Mouse (Mus musculus) c-Kit-positive CD71-positive TER-119-positive erythroid progenitor cells, embryonic 14.5 days (primary cell): ENCODE data around the gene Cnn3.
A peak's percentile ranks its signal among the peaks of the same experiment; 100 is the strongest.

ENCODE experiments used
- DNase-seq: peaks from one replicate; pipeline ENCODE4 v3.0.0-alpha.2; 2013; ENCODE audit warnings: low spot score

Cnn3 gene

DNA sequence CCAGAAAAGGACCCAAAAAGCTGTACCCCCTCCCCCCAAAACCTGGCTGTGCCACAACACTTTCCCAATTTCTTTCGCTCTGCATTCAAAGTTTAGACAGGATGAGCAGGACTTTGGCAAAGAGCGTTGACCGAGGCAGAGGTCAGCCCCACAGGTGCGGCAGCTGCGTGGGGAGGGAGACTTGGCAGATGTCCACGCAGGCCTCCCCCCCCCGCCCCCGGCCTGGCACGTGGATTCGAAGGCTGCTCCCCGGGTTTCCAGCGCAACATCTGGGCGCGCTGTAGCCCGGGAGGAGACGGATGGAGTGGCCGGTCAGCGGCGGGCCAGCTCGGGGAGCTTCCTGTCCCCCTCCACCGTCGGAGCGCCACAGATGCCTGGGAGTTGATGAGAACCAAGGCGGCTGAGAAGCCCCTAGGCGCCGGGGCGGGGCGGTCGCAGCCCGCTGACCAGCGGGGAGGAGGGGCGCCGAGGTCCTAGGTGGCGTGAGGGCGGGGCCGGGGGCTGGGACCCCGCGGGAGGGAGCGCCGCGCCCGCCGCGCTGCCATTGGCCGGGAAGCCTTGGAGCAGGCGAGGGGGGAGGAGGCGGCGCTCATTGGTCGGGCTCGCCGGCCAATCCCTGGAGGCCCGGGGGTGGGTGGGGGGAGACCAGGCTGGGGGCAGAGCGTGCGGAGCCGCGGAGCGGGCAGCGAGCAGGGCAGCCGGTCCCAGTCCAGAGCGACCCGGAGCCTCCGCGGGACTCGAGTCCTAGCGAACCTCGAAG is at the start of gene Cnn3:
Cnn3 (plus strand) TSS at position 637 of the 760 bp plus-strand sequence.
- peak; percentile 65 for DNase-seq

- no peak for DNase-seq
Observed at GRCm38 (mm10) chr3:121378708-121379612, 47.3 kb upstream of the Cnn3 start.

DNA sequence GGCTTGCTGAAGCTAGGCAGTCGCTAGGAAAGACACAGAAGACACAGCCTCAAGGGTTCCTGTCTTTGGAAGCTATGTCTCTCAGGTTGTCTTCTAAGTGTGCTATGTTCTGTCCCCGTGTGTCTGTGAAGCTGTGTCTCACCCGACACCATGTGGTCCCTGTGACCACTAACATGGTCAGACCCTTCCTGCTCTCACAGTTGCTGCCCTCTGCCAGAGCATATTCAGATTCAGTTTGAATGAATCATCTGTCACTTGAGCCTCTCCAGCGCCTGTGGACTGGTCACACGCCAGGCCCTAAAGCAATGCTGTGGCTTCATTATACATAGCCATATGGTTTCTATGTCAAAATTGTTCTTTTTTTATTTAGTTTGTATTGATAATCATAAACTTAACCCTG is 46.6 kb upstream of the Cnn3 start:
- DNase-seq, result no peak

- DNase-seq, result no peak
Observed at GRCm38 (mm10) chr3:121387471-121388009, 38.8 kb upstream of the Cnn3 start.

DNA sequence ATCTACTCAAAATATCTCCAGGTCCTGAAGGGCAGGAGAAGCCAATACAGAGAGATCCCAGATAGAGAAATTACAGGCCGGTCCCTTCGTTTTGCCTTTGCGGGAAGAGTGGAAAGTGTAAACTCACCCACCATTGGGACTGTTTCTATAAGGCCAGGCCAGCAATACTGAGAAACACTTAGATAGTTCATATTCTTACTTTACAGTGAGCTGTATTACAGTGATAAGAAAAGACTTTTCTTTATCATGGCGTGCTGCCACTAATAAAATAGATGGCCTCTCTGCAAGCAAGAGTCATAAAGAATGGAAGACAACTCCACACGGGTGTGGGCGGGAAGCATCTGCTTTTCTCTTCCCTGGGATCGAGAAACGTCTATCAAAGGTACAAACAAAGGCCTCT is 36.9 kb upstream of the Cnn3 start:
- DNase-seq, result peak; percentile 28

DNA sequence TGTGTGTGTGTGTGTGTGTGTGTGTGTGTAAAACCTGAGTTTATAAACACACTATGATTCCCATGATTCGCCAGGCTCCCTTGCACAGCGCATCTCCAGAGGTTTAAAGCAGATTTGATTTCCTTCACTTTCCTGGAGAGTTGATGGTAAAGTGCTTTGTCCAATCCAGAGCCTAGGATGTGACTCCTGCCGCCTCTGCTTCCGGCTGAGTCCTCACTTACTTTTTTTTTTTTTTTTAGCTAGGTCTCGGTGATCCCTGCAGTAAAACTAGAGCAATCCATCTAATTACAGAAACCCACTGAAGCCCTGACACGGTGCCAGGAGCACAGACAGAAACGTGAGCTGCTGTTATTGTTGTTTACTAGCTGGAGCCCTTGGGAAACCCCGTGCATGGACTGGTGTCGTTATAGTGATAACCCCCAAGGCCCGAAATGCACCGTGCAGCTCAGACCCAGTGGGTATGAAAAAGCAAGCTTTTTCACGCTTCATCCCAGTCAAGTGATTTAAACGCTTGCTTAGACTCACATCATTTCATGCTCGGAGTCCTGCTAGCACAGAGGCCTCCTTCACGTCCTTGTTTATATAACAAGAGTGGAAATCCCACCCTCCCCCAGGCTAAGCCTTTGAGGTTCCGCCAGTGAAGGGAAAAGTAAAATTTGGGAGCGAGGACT is 36.3 kb upstream of the Cnn3 start:
- DNase-seq, result no peak

DNA sequence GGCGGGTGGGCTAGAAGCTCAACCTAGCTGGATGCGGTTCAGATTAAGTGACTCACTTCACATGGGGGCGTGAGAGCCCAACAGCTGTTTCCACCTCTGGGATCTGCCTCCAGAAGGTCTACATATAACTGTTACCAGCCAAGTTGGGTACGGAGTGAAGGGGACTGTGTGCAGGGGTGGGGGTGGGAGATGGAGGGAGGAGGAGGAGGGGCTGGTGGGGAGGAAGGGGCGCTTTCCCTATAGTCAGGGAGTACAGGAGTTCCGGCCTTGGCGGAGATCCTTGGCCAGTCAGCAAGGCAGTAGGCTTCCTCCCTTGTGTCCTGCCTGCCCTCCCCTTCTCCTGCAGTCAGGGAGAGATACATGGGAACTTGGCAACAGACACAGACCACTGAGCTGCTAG is 35.6 kb upstream of the Cnn3 start:
- DNase-seq, result no peak

DNA sequence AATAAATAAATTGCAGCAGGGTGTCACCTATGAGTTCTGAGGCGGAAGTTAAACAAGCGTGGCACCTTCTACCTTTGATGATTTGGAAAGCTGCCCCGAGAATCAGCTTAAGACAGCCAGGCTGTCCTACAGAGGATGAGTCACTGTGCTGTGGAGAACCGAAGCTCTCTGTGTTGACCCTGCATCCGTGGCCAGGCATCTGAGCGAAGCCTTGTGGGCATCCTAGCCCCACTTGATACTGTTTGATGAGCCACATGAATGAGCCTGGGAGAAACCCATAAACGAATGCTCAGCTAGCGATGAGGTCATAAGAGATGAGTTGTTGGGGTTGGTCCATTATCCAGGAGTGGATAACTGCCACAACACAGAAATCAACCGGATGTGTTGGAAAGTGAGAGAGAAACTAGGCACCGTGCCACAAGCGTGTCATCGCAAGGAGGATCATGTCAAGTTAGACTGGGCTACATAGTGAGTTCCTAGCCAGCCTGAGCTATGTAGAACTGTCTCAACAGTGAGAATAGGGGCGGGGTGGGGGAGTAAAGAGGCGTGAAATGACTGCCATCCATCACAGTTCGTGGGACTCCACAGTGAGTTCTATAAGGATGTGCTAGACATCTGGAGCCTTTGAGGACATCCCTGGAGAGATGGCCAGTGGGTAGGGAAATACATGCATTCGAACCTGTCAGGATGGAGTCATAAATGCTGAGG is 30.6 kb upstream of the Cnn3 start:
- DNase-seq, result no peak

DNA sequence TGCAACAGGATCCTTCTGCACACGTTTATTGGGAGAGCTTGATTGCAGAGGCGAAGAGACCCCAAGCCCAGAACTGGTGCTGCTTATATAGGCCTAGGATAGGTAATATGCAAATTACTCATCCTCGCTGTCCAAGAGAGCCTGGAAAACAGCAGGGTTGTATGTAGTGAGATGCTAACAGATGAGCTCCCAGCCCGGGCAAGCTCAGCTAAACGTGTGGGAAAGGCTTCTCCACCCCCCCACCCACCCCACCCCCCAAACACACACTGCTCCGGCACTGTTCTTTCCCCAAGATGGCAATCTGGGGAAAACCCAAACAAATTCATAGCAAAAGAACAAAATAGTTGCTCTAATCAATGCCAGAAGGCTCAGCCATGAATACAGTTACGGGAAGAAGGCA is 29.7 kb upstream of the Cnn3 start:
- DNase-seq, result no peak

- DNase-seq, result no peak
Observed at GRCm38 (mm10) chr3:121397007-121397406, 29.3 kb upstream of the Cnn3 start.

DNA sequence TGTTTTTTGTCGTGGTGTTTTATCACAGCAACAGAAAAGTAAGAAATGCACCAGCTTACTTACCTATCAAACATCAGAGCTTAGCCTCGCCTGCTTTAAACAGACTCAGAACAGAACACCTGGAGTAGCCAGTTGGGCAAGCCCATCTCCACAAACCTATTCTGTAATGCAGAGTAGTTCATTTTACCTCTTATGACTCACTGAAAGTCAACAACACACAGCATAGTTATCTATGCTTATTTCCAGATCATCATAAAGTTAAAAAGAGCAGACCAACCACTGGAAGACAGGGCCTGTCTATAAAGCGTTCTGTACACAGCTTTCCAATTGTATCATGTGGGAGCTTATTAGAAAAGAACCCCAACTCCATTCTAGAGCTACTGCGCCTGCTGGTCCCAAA is 24.9 kb upstream of the Cnn3 start:
- no peak for DNase-seq

DNA sequence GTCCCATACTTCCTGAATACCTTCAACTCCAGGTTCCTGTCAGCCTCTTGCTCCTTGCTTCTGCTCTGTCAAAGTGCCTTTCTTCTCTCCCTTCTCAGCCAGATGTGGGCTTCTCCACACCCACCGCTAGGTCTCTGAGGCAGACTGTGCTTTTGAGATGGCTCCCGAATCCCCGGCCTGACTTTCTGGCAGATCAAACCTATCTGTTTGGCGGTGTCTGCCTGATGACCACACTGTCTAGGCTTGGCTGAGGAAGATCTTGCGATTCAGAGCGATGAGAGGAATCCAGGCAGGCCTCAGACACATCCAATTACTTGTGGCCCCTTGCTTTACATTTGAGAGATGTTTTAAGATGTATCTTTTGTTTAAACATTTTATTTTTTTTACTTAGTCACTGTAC is 24.2 kb upstream of the Cnn3 start:
- no peak for DNase-seq

- no peak for DNase-seq
Observed at GRCm38 (mm10) chr3:121403449-121403848, 22.8 kb upstream of the Cnn3 start.

DNA sequence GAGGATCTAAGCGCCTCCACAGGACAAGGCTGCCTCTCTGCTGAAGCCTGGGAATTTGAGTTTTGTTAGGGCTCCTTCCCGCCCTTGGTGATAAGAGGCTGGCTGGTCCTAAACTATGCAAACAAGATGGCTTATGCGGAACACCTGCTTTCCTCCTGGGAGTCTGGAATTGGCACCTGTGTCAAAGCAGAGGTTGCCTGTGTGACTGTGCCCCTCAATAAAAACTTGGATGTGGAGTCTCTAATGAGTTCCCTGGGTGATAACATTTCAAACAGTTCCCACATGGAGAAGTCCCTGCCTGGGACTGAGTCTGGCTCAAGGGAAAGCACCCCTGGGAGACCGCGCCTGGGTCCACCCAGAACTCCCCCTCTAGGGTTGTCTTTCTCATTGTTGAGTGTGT is 21.2 kb upstream of the Cnn3 start:
- DNase-seq, result no peak

- no peak for DNase-seq
Observed at GRCm38 (mm10) chr3:121407417-121407816, 18.9 kb upstream of the Cnn3 start.

DNA sequence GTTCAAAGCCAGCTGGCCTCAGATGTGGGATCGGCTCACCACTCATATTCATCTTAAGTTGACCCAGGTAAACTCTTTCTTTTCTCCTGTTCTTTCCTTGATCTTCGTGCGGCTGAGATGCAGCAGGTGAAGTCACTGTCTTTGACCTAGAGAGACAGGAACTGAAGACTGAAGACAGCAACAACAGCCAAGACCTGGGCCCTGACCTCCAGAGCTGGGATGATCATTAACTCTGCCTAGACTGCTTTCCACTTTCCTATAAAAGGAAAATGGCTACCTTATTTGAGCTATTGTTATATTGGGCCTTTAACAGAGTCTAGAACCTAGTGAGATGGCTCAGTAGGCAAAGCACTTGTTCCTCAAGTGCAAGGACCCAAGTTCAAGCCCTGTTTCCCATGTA is 17.9 kb upstream of the Cnn3 start:
- no peak for DNase-seq

DNA sequence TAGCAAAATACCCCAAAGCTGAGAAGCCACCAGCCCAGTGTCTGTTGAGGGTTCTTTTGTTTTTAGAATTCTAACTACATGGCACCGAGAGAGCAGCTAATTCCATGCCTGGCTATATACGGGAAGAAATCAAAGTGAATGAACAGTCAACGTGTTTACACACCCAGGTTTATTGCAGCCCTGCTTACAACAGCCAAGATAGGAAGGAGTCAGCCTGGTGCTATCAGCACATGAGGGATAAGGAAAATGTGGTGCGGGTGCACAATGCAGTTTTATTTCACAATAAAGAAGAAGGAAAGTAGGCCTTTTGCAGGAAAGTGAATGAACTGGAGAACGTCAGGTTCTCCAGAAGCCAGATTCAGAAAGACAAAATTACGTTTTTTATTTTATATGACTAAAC is 14.8 kb upstream of the Cnn3 start:
- DNase-seq, result no peak

- DNase-seq, result no peak
Observed at GRCm38 (mm10) chr3:121416171-121417154, 9.8 kb upstream of the Cnn3 start.

GRCm38 (mm10) chr3:121417379-121418250 is 8.7 kb upstream of the Cnn3 start:
- no peak for DNase-seq

- no peak for DNase-seq
Observed at GRCm38 (mm10) chr3:121418251-121418601, 8.1 kb upstream of the Cnn3 start.
